Mouse (Mus musculus): Measurements from ENCODE around the gene Serinc2.

DNA sequence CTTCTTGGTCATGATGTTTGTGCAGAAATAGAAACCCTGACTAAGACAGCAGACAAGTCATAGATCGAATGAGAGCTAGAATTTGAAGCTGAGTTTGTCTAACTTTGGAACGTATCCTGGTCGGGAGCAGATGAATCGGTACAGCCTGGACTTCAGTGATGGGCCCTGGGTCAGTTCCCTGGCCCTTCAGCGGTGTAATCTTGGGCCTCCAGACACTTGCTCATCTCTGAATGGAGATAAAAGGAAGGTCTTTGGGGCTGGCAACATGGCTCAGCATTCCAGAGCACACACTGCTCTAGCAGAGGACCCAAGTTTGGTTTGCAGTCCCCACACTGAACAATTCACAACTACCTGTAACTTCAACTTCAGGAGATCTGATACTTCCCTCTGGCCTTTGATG is 36.0 kb downstream of the Serinc2 start:
- no peak for TF ChIP-seq POLR2A (IDR thresholded peaks at IDR 0.05; ENCODE audit: borderline replicate concordance, extremely low read depth, low read depth, low read length)
- no peak for TF ChIP-seq CTCF (IDR thresholded peaks at IDR 0.05; ENCODE audit: insufficient read depth, low read length)
